Mouse (Mus musculus) kidney, postnatal 0 days (tissue): ENCODE results near the gene 2310039H08Rik. TPM values are rescaled to one million over a fixed set of nuclear protein-coding genes. Genes with fewer than 3 reads are reported as not detected.

ENCODE experiments used
- ATAC-seq: fragments of 200-750 bp; cut with Nextera tagmentation; replicated peaks from 2 replicates; pipeline ENCODE4 v1.8.0; 2017; ENCODE audit warnings: low read depth, moderate number of reproducible peaks, moderate TSS enrichment, moderate library complexity; ENCODE audit not compliant: low FRiP score
- DNase-seq: peaks from one replicate; pipeline ENCODE4 v3.0.0-alpha.2; 2016; ENCODE audit warnings: low spot score
- H3K27ac ChIP-seq: fragments of 300-500 bp; sonication (generic); 2 replicates; pipeline ENCODE4 v1.5.1; 2014; ENCODE audit warnings: mild to moderate bottlenecking
- H3K27me3 ChIP-seq: fragments of 300-500 bp; sonication (generic); 2 replicates; pipeline ENCODE4 v1.6.1; 2014; ENCODE audit warnings: low read length, mixed read lengths; ENCODE audit not compliant: insufficient read depth
- H3K36me3 ChIP-seq: fragments of 300-500 bp; sonication (generic); 2 replicates; pipeline ENCODE4 v1.6.1; 2014; ENCODE audit warnings: low read length, mixed read lengths; ENCODE audit not compliant: insufficient read depth
- H3K4me1 ChIP-seq: fragments of 300-500 bp; sonication (generic); replicated peaks from 2 replicates; pipeline ENCODE4 v1.6.1; 2014; ENCODE audit warnings: antibody characterized with exemption, low read length, mixed read lengths; ENCODE audit not compliant: insufficient read depth
- H3K4me2 ChIP-seq: fragments of 300-500 bp; sonication (generic); 2 replicates; pipeline ENCODE4 v1.6.1; 2014; ENCODE audit warnings: mild to moderate bottlenecking, low read length, moderate library complexity, mixed read lengths
- H3K4me3 ChIP-seq: fragments of 300-500 bp; sonication (generic); replicated peaks from 2 replicates; pipeline ENCODE4 v1.5.1; 2014; ENCODE audit warnings: low read depth, low read length
- H3K9ac ChIP-seq: fragments of 300-500 bp; sonication (generic); 2 replicates; pipeline ENCODE4 v1.6.1; 2014; ENCODE audit warnings: low read depth, low read length
- H3K9me3 ChIP-seq: fragments of 300-500 bp; sonication (generic); replicated peaks from 2 replicates; pipeline ENCODE4 v1.6.1; 2016; ENCODE audit warnings: low read length, inconsistent platforms, mixed read lengths
- CTCF ChIP-seq: IDR thresholded peaks from 2 replicates; pipeline ENCODE4 v1.5.1; 2016; ENCODE audit warnings: antibody characterized with exemption, low read depth, mild to moderate bottlenecking, moderate library complexity
- WGBS: fragments of 180-500 bp; shearing (Covaris S2); extraction: QIAGEN DNeasy Blood & Tissue Kit; methylation state at CpG from one replicate; pipeline ENCODE4 v1.1.7; 2014; 5-methylcytosine and 5-hydroxymethylcytosine counted together
- polyA plus RNA-seq: library from polyadenylated mRNA; unstranded; fragments of >200 nt; fragmentation: Nextera tagmentation; extraction: Ambion mirVana; gene quantifications from 2 replicates; pipeline ENCODE4 v1.2.1, GENCODE M21; 2015

The 2310039H08Rik gene
- polyA plus RNA-seq, 1 experiment from 2014 or later, result 151 TPM

DNA sequence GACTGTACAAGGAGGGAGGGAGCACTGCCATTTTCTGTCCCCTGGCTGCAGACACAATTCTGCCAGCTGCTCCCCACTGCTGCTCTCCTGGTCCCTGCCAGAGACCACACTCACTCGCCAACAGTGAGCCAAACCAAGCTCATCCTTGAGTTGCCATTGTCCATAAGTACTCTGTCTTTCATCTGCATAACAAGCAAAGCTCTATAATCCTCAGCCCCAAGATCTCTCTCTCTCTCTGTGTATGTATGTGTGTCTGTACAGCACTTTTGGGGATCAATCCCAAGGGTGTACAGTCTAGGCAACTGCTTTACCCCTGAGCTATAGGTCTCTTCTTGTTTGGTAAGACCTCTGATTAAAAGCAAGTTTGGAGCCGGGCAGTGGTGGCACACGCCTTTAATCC lies 38.2 kb downstream of the 2310039H08Rik start:
- 92% methylated on average over 3 of the region's 3 CpGs for WGBS
- Histone ChIP-seq H3K36me3 (peaks cover 44% of the 10 kb centered on the region), H3K4me3 (no peak overlapping the region), H3K27ac (no peak overlapping the region), H3K27me3 (no peaks in the 10 kb centered on the region), H3K9me3 (no peaks in the 10 kb centered on the region), H3K9ac (no peak overlapping the region), H3K4me1 (no peaks in the 10 kb centered on the region), H3K4me2 (no peak overlapping the region)
- DNase-seq, result no peak
- no peak for TF ChIP-seq CTCF
- ATAC-seq, result no peak

DNA sequence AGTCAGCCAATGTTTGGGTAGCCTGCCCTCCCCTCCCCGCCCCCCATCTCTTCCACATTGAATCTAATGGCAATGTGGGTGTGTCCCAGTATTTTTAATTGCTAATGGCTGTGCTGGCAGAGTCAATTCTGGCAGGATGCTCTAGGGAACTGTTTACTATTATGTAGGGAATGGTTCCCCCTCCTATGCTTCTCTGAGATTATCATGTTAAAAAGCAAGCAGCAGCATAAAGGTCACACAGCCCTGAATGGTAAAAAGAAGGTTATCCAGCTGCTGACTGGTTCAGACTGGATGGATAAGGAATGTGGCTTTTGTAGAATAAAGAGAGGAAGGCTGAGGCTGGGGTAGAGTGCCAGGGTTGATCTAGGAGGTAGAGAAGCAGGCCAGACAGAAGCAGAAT lies 40.0 kb downstream of the 2310039H08Rik start:
- no peak for TF ChIP-seq CTCF
- DNase-seq, result no peak
- Histone ChIP-seq H3K4me3 (no peak overlapping the region), H3K36me3 (peaks cover 32% of the 10 kb centered on the region), H3K9me3 (no peaks in the 10 kb centered on the region), H3K4me2 (no peak overlapping the region), H3K27me3 (no peaks in the 10 kb centered on the region), H3K27ac (no peak overlapping the region), H3K9ac (no peak overlapping the region), H3K4me1 (no peaks in the 10 kb centered on the region)
- ATAC-seq, result no peak
- 100% methylated on average over 1 of the region's 1 CpGs for WGBS

DNA sequence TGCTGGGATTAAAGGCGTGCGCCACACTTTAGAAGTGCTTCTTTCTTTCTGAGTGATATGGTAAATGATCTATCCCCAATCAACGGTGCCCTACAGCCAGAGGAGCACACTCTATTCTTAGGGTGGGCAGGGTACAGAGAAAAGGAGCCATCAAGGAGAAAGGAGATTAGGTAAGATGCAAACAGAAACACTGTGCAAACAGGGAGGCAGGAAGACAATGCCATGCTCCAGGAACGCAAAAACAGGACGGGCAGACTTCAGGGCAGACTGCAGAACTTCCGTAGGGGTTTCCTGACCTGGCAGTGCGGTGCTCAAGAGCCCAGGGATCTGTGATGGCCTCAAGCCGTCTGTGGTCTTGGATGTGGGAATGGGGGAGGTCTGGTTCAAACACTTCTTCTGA lies 41.2 kb downstream of the 2310039H08Rik start:
- no peak for ATAC-seq
- 77% methylated on average over 8 of the region's 8 CpGs for WGBS
- no peaks in the 10 kb centered on the region for H3K27me3 ChIP-seq

DNA sequence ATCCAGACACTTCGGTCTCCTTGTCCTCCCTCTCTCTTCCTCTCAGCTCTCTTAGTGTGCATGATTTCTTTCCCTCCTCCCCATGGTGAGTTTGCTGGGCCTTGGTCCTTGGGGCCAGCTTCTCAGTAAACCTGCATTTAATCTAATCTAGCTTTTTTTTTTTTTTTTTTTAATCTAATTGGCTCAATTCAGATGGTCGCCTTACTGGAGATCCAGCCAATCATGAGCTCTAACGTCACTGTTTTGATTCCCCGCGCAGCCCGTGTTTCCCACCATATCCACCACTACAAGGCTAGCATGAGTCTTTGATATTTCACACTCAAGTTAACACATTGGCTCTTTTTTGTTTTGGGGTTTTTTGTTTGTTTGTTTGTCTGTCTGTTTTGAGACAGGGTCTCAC lies 42.1 kb downstream of the 2310039H08Rik start:
- DNase-seq, result no peak
- Histone ChIP-seq H3K4me2 (no peak overlapping the region), H3K9ac (no peak overlapping the region), H3K27me3 (no peaks in the 10 kb centered on the region), H3K36me3 (0 out of 2 replicates have a peak, but pooled peaks cover 18% of the 10 kb centered on the region), H3K4me1 (no peaks in the 10 kb centered on the region), H3K27ac (no peak overlapping the region), H3K9me3 (no peaks in the 10 kb centered on the region), H3K4me3 (no peak overlapping the region)
- 91% methylated on average over 6 of the region's 6 CpGs for WGBS
- no peak for ATAC-seq
- no peak for TF ChIP-seq CTCF

More for the DNA sequence above, 41.2 kb downstream of the 2310039H08Rik start:
- Histone ChIP-seq H3K9me3 (no peaks in the 10 kb centered on the region), H3K36me3 (peaks cover 25% of the 10 kb centered on the region; the same call in 1 of the 2 replicates), H3K27ac (no peak overlapping the region), H3K4me3 (no peak overlapping the region), H3K4me1 (no peaks in the 10 kb centered on the region), H3K9ac (no peak overlapping the region), H3K4me2 (no peak overlapping the region)
- no peak for TF ChIP-seq CTCF
- DNase-seq, result no peak

DNA sequence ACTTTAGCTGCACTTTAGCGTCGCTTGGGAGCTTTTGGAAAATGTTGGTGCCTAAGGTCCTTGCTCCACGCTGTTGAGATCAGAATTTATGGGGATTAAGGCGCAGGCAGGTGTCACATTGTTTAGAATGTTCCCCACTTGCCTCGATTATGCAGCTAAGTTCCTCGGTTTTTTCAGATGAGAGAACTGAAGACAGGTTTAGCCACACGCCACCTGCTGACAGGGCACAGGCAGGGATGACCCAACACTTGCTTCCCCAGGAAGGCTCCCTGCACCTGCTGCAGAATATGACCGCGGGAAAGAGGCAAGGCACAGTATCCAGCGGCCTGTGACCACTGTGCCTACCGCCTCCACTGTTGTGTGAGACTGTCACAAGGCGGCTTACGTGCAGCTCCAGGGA lies 43.9 kb downstream of the 2310039H08Rik start:
- H3K27ac ChIP-seq, result no peak overlapping the region

DNA sequence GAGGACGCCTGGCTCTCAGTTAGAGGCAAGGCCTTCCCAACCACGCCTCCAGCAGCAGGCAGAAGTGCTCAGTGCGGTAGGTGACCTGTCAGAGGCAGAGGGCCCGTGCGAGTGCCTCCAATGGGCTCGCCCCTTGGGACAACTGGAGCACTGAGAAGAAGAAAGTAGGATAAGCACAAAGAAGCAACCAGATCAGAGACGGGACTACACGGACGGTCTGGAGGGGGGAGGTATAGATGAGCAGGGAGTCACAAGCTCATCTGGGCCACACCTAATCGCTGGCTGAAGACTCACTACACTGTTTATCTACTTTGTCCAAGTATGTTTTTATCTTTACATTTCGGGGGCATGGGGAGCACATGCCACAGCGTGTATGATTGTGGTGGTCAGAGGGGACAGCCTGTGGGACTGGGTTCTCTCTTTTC lies 45.3 kb downstream of the 2310039H08Rik start:
- DNase-seq, result no peak
- Histone ChIP-seq H3K4me2 (no peak overlapping the region), H3K9me3 (no peaks in the 10 kb centered on the region), H3K36me3 (0 out of 2 replicates have a peak, but pooled peaks cover 10% of the 10 kb centered on the region), H3K4me1 (no peaks in the 10 kb centered on the region), H3K9ac (no peak overlapping the region), H3K27ac (no peak overlapping the region), H3K27me3 (no peaks in the 10 kb centered on the region), H3K4me3 (no peak overlapping the region)
- 83% methylated on average over 12 of the region's 12 CpGs for WGBS
- no peak for TF ChIP-seq CTCF
- ATAC-seq, result no peak

More for the DNA sequence above, 43.9 kb downstream of the 2310039H08Rik start:
- no peak overlapping the region for H3K4me3 ChIP-seq
- no peaks in the 10 kb centered on the region for H3K4me1 ChIP-seq
- no peak overlapping the region for H3K9ac ChIP-seq
- 0 out of 2 replicates have a peak, but pooled peaks cover 15% of the 10 kb centered on the region for H3K36me3 ChIP-seq
- H3K27me3 ChIP-seq, result no peaks in the 10 kb centered on the region
- ATAC-seq (no peak), DNase-seq (no peak)
- H3K9me3 ChIP-seq, result no peaks in the 10 kb centered on the region
- WGBS, result 69% methylated on average over 13 of the region's 13 CpGs
- no peak overlapping the region for H3K4me2 ChIP-seq
- no peak; the same call in 1 of the 2 replicates for TF ChIP-seq CTCF

DNA sequence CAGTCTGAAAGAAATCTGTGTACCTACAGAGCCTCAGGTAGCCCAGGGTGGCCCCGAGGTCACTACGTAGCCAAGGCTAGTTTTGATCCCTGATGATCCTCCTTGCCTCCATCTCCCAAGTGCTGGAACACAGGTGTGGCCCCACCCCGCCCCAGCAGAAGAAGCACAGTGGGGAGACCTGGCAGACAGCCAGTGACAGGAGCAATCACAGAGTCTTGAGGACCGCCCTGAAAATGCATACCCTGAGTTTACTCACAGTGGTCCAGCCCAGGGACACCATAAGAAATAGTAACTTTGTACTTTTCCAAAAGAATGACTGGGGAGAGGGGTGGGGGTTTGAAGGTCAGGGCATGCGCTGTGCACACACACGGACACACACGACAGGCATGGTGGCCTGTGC lies 48.2 kb downstream of the 2310039H08Rik start:
- TF ChIP-seq CTCF, result no peak
- Histone ChIP-seq H3K27ac (no peak overlapping the region), H3K4me2 (no peak overlapping the region), H3K4me1 (no peaks in the 10 kb centered on the region), H3K9ac (no peak overlapping the region), H3K4me3 (no peak overlapping the region), H3K36me3 (0 out of 2 replicates have a peak, but pooled peaks cover 18% of the 10 kb centered on the region), H3K27me3 (no peaks in the 10 kb centered on the region), H3K9me3 (no peaks in the 10 kb centered on the region)
- ATAC-seq (no peak), DNase-seq (no peak)
- 93% methylated on average over 7 of the region's 7 CpGs for WGBS

Other genes with a start within 250 kb of the 2310039H08Rik start
- 6.0 and 6.5 TPM in 2 replicates for gene Cul9, start 226.2 kb upstream of the 2310039H08Rik start, polyA plus RNA-seq
- gene Srf, start 216.5 kb upstream of the 2310039H08Rik start, polyA plus RNA-seq, result 5.5 and 6.0 TPM in 2 replicates
- gene Ptk7, start 143.1 kb upstream of the 2310039H08Rik start, polyA plus RNA-seq, result 94.0 and 103 TPM in 2 replicates
- 47.6 and 50.4 TPM in 2 replicates for gene Klc4, start 126.6 kb upstream of the 2310039H08Rik start, polyA plus RNA-seq
- 144 and 157 TPM in 2 replicates for gene Mrpl2, start 126.4 kb upstream of the 2310039H08Rik start, polyA plus RNA-seq
- gene Cul7, start 122.3 kb upstream of the 2310039H08Rik start, polyA plus RNA-seq, result 29.0 and 33.3 TPM in 2 replicates
- 44.4 and 47.2 TPM in 2 replicates for gene Rrp36, start 98.3 kb upstream of the 2310039H08Rik start, polyA plus RNA-seq
- 131 and 135 TPM in 2 replicates for gene Mea1, start 93.8 kb upstream of the 2310039H08Rik start, polyA plus RNA-seq
- 104 and 114 TPM in 2 replicates for gene Klhdc3, start 91.7 kb upstream of the 2310039H08Rik start, polyA plus RNA-seq
- gene Ppp2r5d, start 67.5 kb upstream of the 2310039H08Rik start, polyA plus RNA-seq, result 51.0 and 52.5 TPM in 2 replicates
- 20.5 and 25.6 TPM in 2 replicates for gene Pex6, start 61.2 kb upstream of the 2310039H08Rik start, polyA plus RNA-seq
- gene Gnmt, start 43.5 kb upstream of the 2310039H08Rik start, polyA plus RNA-seq, result 9.0 and 10.6 TPM in 2 replicates
- 59.9 and 64.7 TPM in 2 replicates for gene Cnpy3, start 20.4 kb upstream of the 2310039H08Rik start, polyA plus RNA-seq
- gene Ptcra, start 8.9 kb upstream of the 2310039H08Rik start, polyA plus RNA-seq, result 0.12 and 0.14 TPM in 2 replicates
- 138 and 147 TPM in 2 replicates for gene Rpl7l1, start 10.0 kb downstream of the 2310039H08Rik start, polyA plus RNA-seq
- 2.9 and 4.1 TPM in 2 replicates for gene Bicral, start 85.8 kb downstream of the 2310039H08Rik start, polyA plus RNA-seq
- 58.2 and 71.4 TPM in 2 replicates for gene Tbcc, start 118.0 kb downstream of the 2310039H08Rik start, polyA plus RNA-seq
- gene Prph2, start 137.8 kb downstream of the 2310039H08Rik start, polyA plus RNA-seq, result 0.11 and 0.16 TPM in 2 replicates
- gene Ubr2, start 237.9 kb downstream of the 2310039H08Rik start, polyA plus RNA-seq, result 11.9 TPM in 2 replicates